Mouse (Mus musculus): ENCODE results near the gene Pomt1. TPM values are rescaled to one million over a fixed set of nuclear protein-coding genes. Genes with fewer than 3 reads are reported as not detected.

Pomt1 gene
- polyA plus RNA-seq, 1 experiment from 2014 or later, result 34.1 TPM

- no peak for ATAC-seq
- H3K9ac ChIP-seq (ENCODE audit: low read depth, low read length), result no peak overlapping the region
- H3K27ac ChIP-seq (ENCODE audit: low read depth, low read length), result no peak overlapping the region
- H3K9me3 ChIP-seq (ENCODE audit: control insufficient read depth, low read length), result no peaks in the 10 kb centered on the region
- H3K4me1 ChIP-seq (ENCODE audit: control insufficient read depth, insufficient read depth, low read depth, low read length), result peaks cover 8% of the 10 kb centered on the region
- peaks cover 43% of the 10 kb centered on the region for H3K36me3 ChIP-seq (ENCODE audit: control insufficient read depth, insufficient read depth, low read length)
- no peak overlapping the region for H3K4me2 ChIP-seq (ENCODE audit: low read length)
- H3K4me3 ChIP-seq (ENCODE audit: low read length), result no peak overlapping the region
- H3K27me3 ChIP-seq (replicated peaks; ENCODE audit: control insufficient read depth, insufficient read depth, low read length), result no peaks in the 10 kb centered on the region
- 93% methylated on average over 5 of the region's 5 CpGs for WGBS
Observed at GRCm38 (mm10) chr2:32254563-32254962, 18.2 kb downstream of the Pomt1 start.

- no peaks in the 10 kb centered on the region for H3K9me3 ChIP-seq (ENCODE audit: control insufficient read depth, low read length)
- ATAC-seq, result no peak
- WGBS, result 92% methylated on average over 11 of the region's 11 CpGs
- no peak overlapping the region for H3K27ac ChIP-seq (ENCODE audit: low read depth, low read length)
- peaks cover 12% of the 10 kb centered on the region for H3K4me1 ChIP-seq (ENCODE audit: control insufficient read depth, insufficient read depth, low read depth, low read length)
- H3K4me3 ChIP-seq (ENCODE audit: low read length), result no peak overlapping the region
- H3K27me3 ChIP-seq (replicated peaks; ENCODE audit: control insufficient read depth, insufficient read depth, low read length), result no peaks in the 10 kb centered on the region
- no peak overlapping the region for H3K4me2 ChIP-seq (ENCODE audit: low read length)
- H3K9ac ChIP-seq (ENCODE audit: low read depth, low read length), result no peak overlapping the region
- H3K36me3 ChIP-seq (ENCODE audit: control insufficient read depth, insufficient read depth, low read length), result peaks cover 37% of the 10 kb centered on the region
Observed at GRCm38 (mm10) chr2:32256273-32256672, 19.9 kb downstream of the Pomt1 start.

DNA sequence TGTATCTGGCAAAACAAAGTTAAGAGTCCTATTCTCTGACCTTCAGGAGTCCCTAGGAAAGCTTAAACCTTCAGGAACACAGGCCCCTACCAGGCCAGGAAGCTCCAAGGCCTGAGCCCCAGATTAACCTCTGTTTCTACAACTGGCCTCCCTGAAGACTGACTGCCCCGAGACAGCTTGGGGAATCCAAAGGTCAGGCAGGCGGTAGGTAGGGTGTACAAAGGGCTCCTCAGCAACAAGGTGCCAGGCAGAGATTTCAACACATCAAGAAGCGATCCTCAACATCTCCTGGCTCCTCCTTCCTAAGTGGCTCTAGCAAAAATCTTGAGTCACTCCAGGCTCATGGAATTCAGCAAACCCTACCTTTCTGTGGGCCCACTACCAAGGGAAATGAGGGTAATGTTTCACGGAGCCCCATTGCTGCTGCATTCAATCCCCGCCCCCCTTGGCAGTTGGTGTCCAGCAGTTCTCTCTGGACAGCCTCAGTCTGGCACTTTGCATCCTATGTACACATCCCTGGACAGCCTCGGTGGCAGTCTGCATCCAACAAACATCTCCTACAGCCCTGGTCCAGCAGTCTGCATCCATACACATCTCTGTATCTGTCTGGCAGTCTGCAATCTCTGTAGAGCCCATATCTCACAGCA, 22.6 kb downstream of the Pomt1 start:
- Histone ChIP-seq H3K27ac (ENCODE audit: low read depth, low read length) (no peak overlapping the region), H3K4me2 (ENCODE audit: low read length) (peak overlapping the region; percentile 79), H3K27me3 (replicated peaks; ENCODE audit: control insufficient read depth, insufficient read depth, low read length) (no peaks in the 10 kb centered on the region), H3K4me1 (ENCODE audit: control insufficient read depth, insufficient read depth, low read depth, low read length) (peaks cover 12% of the 10 kb centered on the region), H3K4me3 (ENCODE audit: low read length) (peak overlapping the region; percentile 95), H3K9me3 (ENCODE audit: control insufficient read depth, low read length) (no peaks in the 10 kb centered on the region), H3K36me3 (ENCODE audit: control insufficient read depth, insufficient read depth, low read length) (peaks cover 24% of the 10 kb centered on the region), H3K9ac (ENCODE audit: low read depth, low read length) (peak overlapping the region; percentile 89)
- WGBS, result 69% methylated on average over 6 of the region's 6 CpGs
- no peak for ATAC-seq

DNA sequence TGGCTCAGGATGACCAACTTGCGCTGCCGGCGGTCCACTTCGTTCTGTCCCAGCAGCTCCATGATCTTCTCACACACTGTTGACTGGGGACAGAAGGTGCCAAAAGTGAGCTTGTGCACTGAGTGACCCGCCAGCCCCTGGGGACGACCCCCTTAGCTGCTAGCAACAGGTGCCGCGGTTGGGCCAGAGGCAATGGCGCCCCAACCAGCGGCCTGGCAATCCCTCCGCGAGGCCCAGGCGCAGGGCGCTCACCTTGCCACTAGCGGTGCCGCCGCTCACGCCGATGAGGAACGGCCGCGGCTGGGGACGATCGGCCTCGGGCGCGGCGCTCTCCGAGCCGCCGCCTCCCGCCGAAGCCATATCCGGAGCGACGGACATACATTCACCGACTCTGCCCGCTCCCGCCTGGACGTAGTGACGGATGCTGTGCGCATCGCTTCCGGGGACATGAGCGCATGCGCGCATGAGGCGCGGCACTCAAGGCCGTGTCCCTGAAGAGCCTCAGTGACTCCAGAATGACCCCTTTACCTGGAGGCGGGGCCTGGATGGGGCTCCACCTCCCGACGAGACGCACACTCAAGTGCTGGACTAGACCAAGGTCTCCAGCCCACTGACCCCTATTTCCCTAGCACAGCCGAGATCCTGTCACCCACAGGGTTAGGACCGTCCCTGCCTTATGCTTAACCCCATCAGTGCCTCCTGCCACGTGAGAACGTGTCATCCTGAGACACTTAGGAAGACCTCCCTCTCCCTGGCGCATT, 23.4 kb downstream of the Pomt1 start, which contains the start of gene Uck1:
Gene Uck1 (minus strand): TSS at position 503 of the 761 bp plus-strand sequence.
- Histone ChIP-seq H3K9me3 (ENCODE audit: control insufficient read depth, low read length) (no peaks in the 10 kb centered on the region), H3K4me2 (ENCODE audit: low read length) (peak within 1 kb of the TSS; percentile 79), H3K36me3 (ENCODE audit: control insufficient read depth, insufficient read depth, low read length) (peaks cover 16% of the 10 kb centered on the region), H3K27me3 (replicated peaks; ENCODE audit: control insufficient read depth, insufficient read depth, low read length) (no peaks in the 10 kb centered on the region), H3K9ac (ENCODE audit: low read depth, low read length) (peak within 1 kb of the TSS; percentile 89), H3K4me1 (ENCODE audit: control insufficient read depth, insufficient read depth, low read depth, low read length) (peaks cover 12% of the 10 kb centered on the region), H3K27ac (ENCODE audit: low read depth, low read length) (peak within 1 kb of the TSS; percentile 72), H3K4me3 (ENCODE audit: low read length) (peak within 1 kb of the TSS; percentile 95)
- 1% methylated on average over 47 of the region's 59 CpGs for WGBS
- ATAC-seq, result peak; percentile 95

DNA sequence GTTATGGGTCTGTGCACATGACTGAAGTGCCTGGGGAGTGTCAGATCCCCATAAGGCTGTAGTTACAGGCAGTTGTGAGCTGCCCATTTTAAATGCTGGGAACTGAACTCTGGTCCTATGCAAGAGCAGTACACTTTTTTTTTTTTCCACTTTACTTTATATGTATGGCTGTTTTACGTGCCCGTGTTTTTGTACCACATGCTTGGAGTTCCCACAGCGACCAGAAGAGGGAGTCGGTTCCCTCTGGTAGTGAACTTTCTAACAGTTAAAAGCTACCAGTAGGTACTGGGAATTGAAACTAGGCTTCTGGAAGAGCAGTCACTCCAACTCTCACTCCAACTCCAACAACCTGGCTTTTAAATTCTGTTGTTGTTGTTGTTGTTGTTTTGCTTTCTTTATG, 24.2 kb downstream of the Pomt1 start:
- H3K9me3 ChIP-seq (ENCODE audit: control insufficient read depth, low read length), result no peaks in the 10 kb centered on the region
- no peak overlapping the region for H3K9ac ChIP-seq (ENCODE audit: low read depth, low read length)
- H3K27ac ChIP-seq (ENCODE audit: low read depth, low read length), result no peak overlapping the region
- H3K4me1 ChIP-seq (ENCODE audit: control insufficient read depth, insufficient read depth, low read depth, low read length), result peaks cover 12% of the 10 kb centered on the region
- no peaks in the 10 kb centered on the region for H3K27me3 ChIP-seq (replicated peaks; ENCODE audit: control insufficient read depth, insufficient read depth, low read length)
- peak overlapping the region; percentile 79; the same call in 1 of the 2 replicates for H3K4me2 ChIP-seq (ENCODE audit: low read length)
- ATAC-seq, result no peak
- peaks cover 16% of the 10 kb centered on the region for H3K36me3 ChIP-seq (ENCODE audit: control insufficient read depth, insufficient read depth, low read length)
- 29% methylated on average over 4 of the region's 4 CpGs for WGBS
- no peak overlapping the region; the same call in 1 of the 2 replicates for H3K4me3 ChIP-seq (ENCODE audit: low read length)

DNA sequence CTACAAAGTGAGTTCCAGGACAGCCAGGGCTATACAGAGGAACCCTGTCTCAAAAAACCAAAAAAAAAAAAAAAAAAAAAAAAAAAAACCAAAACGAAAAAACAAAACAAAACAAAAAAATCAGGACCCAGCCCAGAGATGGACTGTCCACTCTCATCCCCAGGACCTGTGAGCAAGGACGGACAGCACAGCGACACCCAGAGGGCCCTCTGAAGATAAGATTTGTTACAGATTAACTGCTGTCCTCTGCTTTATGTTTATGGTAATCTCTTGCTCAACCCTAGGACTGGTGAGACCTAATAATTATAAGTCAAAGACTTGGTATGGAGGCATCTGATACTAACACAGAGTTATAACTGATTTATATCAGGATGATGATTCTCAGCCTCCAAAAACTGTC, 39.4 kb downstream of the Pomt1 start:
- H3K36me3 ChIP-seq (ENCODE audit: control insufficient read depth, insufficient read depth, low read length), result peaks cover 24% of the 10 kb centered on the region
- no peaks in the 10 kb centered on the region for H3K4me1 ChIP-seq (ENCODE audit: control insufficient read depth, insufficient read depth, low read depth, low read length)
- H3K4me3 ChIP-seq (ENCODE audit: low read length), result no peak overlapping the region
- H3K9ac ChIP-seq (ENCODE audit: low read depth, low read length), result no peak overlapping the region
- H3K27ac ChIP-seq (ENCODE audit: low read depth, low read length), result no peak overlapping the region
- no peak for ATAC-seq
- H3K27me3 ChIP-seq (replicated peaks; ENCODE audit: control insufficient read depth, insufficient read depth, low read length), result no peaks in the 10 kb centered on the region
- H3K9me3 ChIP-seq (ENCODE audit: control insufficient read depth, low read length), result no peaks in the 10 kb centered on the region
- whole genome bisulfite sequencing, result 77% methylated on average over 3 of the region's 3 CpGs
- H3K4me2 ChIP-seq (ENCODE audit: low read length), result no peak overlapping the region

DNA sequence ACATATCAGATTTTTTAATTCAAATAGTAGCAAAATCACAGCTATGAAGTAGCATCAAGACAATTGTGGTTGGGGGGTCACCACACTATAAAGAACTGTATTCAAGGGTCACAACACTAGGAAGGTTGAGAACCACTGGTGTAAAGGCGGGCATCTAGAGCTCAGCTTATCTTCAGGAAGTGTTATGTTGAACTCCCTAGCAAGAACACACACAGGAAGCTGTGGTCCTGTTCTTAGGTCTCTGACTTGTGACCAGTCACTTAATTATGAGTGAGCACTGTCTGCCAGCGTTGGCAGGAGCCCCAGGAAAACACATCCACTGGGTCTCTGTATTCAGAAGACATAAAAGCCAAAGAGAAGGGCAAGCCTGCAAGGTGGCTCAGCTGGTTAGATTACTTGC, 45.9 kb downstream of the Pomt1 start:
- ATAC-seq, result no peak
- Histone ChIP-seq H3K27ac (ENCODE audit: low read depth, low read length) (no peak overlapping the region), H3K9me3 (ENCODE audit: control insufficient read depth, low read length) (no peaks in the 10 kb centered on the region), H3K4me1 (ENCODE audit: control insufficient read depth, insufficient read depth, low read depth, low read length) (peaks cover 8% of the 10 kb centered on the region), H3K36me3 (ENCODE audit: control insufficient read depth, insufficient read depth, low read length) (peaks cover 34% of the 10 kb centered on the region), H3K4me3 (ENCODE audit: low read length) (no peak overlapping the region), H3K4me2 (ENCODE audit: low read length) (no peak overlapping the region), H3K9ac (ENCODE audit: low read depth, low read length) (no peak overlapping the region), H3K27me3 (replicated peaks; ENCODE audit: control insufficient read depth, insufficient read depth, low read length) (no peaks in the 10 kb centered on the region)
- 100% methylated on average over 2 of the region's 2 CpGs for WGBS

DNA sequence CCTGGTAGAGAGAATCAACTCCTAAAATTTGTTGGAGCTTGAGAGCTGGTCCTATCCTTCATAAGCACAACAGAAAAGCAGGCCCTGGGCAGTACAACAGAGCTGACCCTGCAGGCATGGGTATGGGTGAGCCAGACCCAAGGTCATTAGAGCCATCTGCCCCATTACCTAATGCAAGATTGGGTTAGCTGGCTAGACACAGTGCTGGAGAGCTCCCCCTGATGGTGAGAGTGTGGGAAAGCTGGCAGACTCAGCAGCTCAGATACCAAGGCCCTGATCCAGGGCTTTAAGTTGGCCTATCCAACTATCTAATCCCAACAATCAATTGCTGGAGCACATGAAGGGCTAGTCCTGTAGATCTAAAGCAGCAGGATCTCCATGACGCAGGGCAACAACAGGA, 46.3 kb downstream of the Pomt1 start:
- H3K9me3 ChIP-seq (ENCODE audit: control insufficient read depth, low read length), result no peaks in the 10 kb centered on the region
- ATAC-seq, result no peak
- H3K4me3 ChIP-seq (ENCODE audit: low read length), result no peak overlapping the region
- H3K4me2 ChIP-seq (ENCODE audit: low read length), result no peak overlapping the region
- no peak overlapping the region for H3K27ac ChIP-seq (ENCODE audit: low read depth, low read length)
- no peaks in the 10 kb centered on the region for H3K27me3 ChIP-seq (replicated peaks; ENCODE audit: control insufficient read depth, insufficient read depth, low read length)
- no peak overlapping the region for H3K9ac ChIP-seq (ENCODE audit: low read depth, low read length)
- H3K4me1 ChIP-seq (ENCODE audit: control insufficient read depth, insufficient read depth, low read depth, low read length), result peaks cover 8% of the 10 kb centered on the region
- peaks cover 31% of the 10 kb centered on the region for H3K36me3 ChIP-seq (ENCODE audit: control insufficient read depth, insufficient read depth, low read length)
- 85% methylated on average over 1 of the region's 1 CpGs for WGBS

- no peak overlapping the region for H3K9ac ChIP-seq (ENCODE audit: low read depth, low read length)
- WGBS, result 84% methylated on average over 3 of the region's 3 CpGs
Observed at GRCm38 (mm10) chr2:32283986-32284385, 47.6 kb downstream of the Pomt1 start.

More at GRCm38 (mm10) chr2:32283986-32284385, 47.6 kb downstream of the Pomt1 start:
- no peak overlapping the region for H3K27ac ChIP-seq (ENCODE audit: low read depth, low read length)
- H3K9me3 ChIP-seq (ENCODE audit: control insufficient read depth, low read length), result no peaks in the 10 kb centered on the region
- no peaks in the 10 kb centered on the region for H3K27me3 ChIP-seq (replicated peaks; ENCODE audit: control insufficient read depth, insufficient read depth, low read length)
- H3K4me3 ChIP-seq (ENCODE audit: low read length), result no peak overlapping the region
- peaks cover 11% of the 10 kb centered on the region for H3K4me1 ChIP-seq (ENCODE audit: control insufficient read depth, insufficient read depth, low read depth, low read length)
- H3K4me2 ChIP-seq (ENCODE audit: low read length), result no peak overlapping the region
- ATAC-seq, result no peak
- H3K36me3 ChIP-seq (ENCODE audit: control insufficient read depth, insufficient read depth, low read length), result peaks cover 23% of the 10 kb centered on the region

Data from hindbrain, embryonic 16.5 days (tissue).